Mouse (Mus musculus): Measurements from ENCODE around the gene Efcab6.

Gene Efcab6

DNA sequence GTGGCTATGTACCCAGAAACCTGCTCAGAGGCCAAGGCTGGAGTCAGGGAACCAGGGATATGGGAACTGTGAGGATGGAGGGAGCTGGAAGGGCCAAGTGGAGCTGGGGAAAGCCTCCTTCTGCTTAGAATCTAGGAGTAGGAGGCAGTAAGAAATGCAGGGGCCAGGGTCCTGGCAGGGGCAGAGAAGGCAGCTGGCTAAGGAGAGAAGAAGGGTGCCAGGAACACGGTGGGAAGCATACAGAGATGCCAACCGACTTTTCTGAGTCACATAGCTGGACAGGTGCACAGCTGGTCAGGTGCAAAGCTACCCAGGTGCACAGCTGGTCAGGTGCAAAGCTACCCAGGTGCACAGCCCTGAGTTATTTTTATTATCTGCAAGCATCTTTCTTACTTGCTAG is 187.3 kb downstream of the Efcab6 start:
- DNase-seq (ENCODE audit: low read depth), result no peak

- DNase-seq (ENCODE audit: low read depth), result no peak
Measured at GRCm38 (mm10) chr15:83877155-83877866, 187.9 kb downstream of the Efcab6 start.

- DNase-seq (ENCODE audit: low read depth), result no peak
Measured at GRCm38 (mm10) chr15:83870936-83871335, 194.2 kb downstream of the Efcab6 start.

DNA sequence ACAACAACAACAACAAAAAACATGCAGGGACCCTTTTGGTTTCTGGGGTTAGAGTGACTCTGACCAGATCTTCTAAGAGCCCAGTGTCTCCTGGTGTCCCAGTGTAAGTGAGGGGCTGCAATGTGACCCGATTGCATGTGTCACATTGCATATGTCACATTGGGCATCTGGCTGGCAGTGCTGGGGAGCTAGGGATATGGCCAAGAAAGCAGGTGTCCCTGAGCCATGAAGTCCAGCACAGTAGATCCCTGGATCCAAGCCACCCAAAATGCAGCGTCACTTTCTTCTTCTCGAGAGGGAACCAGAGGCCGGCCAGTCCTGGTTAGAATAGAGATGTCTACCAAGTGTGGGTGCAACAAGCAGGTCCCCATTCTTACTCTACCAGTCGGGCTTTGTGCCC is 199.6 kb downstream of the Efcab6 start:
- no peak for DNase-seq (ENCODE audit: low read depth)

DNA sequence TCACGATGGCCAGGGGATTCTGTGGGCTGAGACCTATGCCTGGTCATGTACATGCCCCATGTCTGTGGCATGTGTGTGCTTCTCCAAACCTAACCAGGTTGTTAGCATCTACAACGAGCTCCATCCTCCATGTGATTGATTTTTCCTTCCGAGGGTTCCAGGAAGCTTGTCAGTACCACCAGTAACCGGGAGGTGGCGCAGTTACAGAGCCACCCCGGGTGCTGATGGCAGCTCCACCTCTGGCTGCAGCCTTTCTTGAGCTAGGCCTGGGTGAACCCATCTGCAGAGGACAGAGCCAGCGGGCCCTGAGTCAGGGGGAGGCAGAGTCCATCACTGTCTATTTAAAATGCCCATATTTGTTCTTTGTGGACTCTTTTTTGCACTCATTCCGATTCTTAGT is 208.1 kb downstream of the Efcab6 start:
- peak; percentile 5 for DNase-seq (ENCODE audit: low read depth)

GRCm38 (mm10) chr15:83853400-83853811 is 211.8 kb downstream of the Efcab6 start:
- no peak for DNase-seq (ENCODE audit: low read depth)

DNA sequence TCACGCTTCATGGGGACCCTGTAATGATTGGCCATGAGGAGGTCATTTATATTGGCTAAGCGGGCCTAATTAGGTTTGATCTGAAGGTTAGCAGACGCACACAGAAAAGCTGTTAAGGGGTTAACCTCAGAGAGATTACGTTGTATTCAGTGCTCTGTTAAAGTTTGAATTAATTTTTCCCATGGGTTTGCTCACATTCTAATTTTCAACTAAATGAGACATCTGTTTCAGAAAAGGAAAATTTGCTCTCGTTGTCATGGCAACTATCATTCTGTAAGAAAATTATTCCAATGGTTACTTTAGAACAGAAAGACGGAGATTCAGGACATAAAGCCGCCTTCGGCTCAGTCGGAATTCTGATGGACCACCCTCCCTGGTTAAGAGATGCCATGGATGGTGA is 217.0 kb downstream of the Efcab6 start:
- DNase-seq (ENCODE audit: low read depth), result no peak

DNA sequence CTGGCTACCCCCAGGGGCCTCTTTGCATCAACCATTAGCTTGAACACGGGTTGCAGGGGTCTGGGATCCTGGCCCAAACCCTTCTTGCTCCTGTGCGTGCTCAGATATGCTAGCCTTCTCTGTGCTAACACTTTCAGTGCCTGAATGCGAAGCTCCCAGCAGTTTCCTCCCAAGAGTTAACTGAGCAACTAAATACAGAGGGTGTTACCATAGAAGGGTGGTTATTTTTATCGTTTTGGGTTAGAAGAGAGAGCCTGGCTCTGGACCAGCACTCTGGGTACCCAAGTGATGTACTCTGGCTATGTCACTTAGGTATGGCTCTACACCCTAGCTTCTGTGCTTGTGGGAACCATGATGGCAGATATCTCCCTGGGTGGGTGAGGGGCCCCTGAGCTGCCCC is 217.7 kb downstream of the Efcab6 start:
- no peak for DNase-seq (ENCODE audit: low read depth)

DNA sequence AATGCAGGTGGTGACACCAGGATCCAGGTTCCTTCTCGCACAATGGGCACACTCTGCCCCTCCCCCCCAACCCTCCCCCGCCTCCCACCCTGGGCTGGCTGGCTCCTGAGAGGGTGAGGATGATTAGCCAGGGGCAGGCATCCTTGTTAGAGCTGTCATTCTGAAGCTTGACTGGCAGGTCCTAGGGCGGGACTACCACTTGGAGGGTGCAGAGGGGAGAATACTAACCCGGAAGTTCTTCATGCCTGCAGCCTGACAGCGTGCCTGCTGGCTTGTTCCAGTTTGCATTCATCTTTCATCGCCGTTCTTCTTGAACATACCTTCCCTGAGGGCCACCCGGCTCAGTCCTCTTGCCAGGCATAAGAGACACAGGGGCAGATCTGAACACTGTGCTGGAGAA is 218.6 kb downstream of the Efcab6 start:
- DNase-seq (ENCODE audit: low read depth), result no peak

DNA sequence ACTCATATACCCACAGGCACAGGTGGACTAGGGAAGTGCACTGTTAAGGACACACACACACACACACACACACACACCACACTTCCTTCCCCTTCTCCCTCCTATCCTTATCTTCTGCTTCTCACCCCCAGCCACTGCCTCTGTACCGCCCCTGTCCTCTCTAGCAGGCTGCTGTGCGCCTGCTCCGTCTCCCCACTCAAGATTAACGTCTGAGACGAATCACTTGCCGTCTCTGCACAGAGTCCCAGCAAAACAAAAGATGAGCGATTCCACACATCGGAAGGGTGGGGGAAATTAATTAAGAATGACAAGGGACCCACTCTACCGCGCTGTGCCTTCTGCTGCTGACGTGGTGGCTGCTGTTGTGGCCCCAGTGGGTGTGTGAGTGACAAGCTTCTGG is 219.4 kb downstream of the Efcab6 start:
- DNase-seq (ENCODE audit: low read depth), result no peak

DNA sequence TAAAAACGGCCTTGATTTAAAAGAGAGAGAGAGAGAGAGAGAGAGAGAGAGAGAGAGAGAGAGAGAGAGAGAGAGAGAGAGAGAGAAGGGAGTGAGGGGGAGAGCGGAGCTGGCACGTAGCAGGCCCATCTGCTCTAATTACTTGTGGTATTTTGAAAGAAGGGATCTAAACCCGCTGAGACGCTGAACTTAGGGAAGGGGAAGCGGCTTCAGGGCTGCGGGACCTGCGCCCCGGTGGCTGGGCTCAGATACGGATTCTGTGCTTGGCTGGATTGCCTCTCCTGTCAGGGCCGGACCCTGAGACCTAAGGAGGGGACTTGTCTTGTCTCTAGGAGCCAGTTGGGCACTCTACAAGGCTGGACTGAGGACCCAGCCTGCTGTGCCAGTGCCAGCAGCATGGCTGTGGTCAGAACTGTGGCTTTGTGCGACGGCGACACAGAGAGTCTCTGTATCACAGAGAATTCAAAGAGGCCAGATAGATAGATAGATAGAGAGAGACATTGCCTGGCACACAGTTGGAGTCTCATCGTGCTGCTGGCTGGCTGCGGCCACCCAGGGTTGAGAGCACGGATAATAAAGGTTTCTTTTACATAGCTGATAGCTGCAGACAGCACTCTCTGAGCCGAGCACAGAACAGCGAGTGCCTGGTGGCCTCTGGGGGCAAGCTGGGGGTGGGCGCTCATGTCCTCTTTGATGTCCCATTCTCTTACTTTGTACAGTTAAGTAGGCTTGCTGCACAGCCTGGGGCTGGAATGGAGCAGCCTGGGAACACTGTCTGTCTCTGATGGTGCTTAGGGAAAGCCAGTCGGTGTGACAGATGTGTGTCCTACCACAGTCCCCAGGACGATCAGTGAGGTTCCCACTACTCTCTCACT is 222.0 kb downstream of the Efcab6 start:
- DNase-seq (ENCODE audit: low read depth), result no peak

DNA sequence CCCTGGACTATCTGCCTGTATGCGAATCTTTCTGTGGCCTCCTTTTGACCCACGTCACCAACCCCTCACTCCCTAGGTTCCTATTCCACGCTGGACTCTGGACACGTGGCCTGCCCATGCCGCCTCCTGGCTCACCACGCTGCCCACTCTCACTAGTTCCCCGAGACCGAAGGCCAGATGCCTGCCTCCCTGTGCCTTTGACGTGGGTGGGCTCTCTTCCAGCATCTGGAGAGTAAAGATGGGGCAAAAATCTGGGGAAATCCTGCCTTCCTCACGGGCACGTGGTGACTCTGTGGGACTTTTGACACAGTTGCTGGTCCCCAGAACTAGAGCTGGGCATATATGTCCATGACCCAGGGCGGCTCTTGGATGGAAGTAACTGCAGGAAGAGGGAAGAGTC is 222.8 kb downstream of the Efcab6 start:
- no peak for DNase-seq (ENCODE audit: low read depth)

GRCm38 (mm10) chr15:83840950-83841719 is 224.0 kb downstream of the Efcab6 start:
- DNase-seq (ENCODE audit: low read depth), result no peak

- no peak for DNase-seq (ENCODE audit: low read depth)
Measured at GRCm38 (mm10) chr15:83832265-83832664, 232.9 kb downstream of the Efcab6 start.

DNA sequence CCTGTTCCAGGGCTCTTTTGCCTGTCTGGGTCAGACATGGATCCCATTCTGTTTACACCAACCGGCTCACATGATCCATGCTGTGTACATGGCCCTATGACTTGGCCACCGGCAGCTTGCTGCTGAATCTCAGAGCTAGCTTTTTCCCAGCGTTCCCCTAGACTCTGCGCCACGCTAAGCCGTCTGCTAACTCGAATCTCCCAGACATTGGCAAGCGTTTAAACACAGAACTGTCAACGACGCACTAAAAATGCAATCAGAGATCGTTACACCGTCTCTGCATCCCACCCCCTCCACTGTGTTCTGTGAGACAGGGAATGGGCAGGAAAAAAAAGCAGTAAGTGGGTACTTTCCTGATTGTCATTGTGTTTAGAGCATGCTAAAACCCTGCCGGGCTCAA is 236.0 kb downstream of the Efcab6 start:
- DNase-seq (ENCODE audit: low read depth), result no peak

DNA sequence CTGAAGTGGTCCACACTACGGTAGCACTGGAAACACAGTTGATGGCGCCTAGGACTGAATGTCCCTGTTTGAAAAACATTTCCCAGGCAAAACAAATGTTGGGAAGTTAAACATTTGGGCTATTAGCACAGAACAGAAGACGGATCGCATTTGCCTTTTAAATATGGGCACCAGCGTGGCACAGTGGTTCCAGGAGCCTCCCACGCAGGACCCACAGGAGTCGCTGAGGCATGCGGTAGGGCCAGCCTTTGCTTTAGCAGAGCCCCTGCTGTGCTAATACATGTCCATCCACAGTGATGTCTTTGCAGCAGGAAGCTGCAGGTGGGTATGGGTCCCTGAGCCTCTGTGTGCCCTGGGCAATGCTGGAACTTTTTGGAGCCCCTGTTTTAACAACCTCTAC is 237.2 kb downstream of the Efcab6 start:
- DNase-seq (ENCODE audit: low read depth), result no peak

Data from naive thymus-derived CD4-positive, alpha-beta T cell, adult 2 months (primary cell).